Mouse (Mus musculus): ENCODE results near the gene 5730507C01Rik.
"Not testable (repeated sequence)": the region's sequence is repeated elsewhere in the genome, so short reads cannot be mapped to it uniquely, and the experiment has no call there.

5730507C01Rik gene

GRCm38 (mm10) chr12:18514171-18514570 lies at the start of gene 5730507C01Rik:
Gene 5730507C01Rik (plus strand): TSS chr12:18514510.
- peak; percentile 18 for DNase-seq (ENCODE audit: low read depth, low spot score)

- DNase-seq (ENCODE audit: low read depth, low spot score), result not testable (repeated sequence)
Measured at GRCm38 (mm10) chr12:18514616-18515015, 306 bp downstream of the 5730507C01Rik start.

GRCm38 (mm10) chr12:18515077-18515476 lies 767 bp downstream of the 5730507C01Rik start:
- not testable (repeated sequence) for DNase-seq (ENCODE audit: low read depth, low spot score)
